Mouse (Mus musculus) inflammation-experienced regulatory T-cells, adult 6 months (primary cell): Measurements from ENCODE around the gene Olfr452. TPM values are rescaled to one million over a fixed set of nuclear protein-coding genes. Genes with fewer than 3 reads are reported as not detected.

Experiments
- ATAC-seq: one replicate; pipeline ENCODE4 v1.8.0; 2017
- polyA plus RNA-seq, 3 experiments: library from polyadenylated mRNA; unstranded; fragments of 100-300 nt; shearing (Covaris generic); gene quantifications; one replicate each; pipeline ENCODE4 v1.2.1; 2017

Olfr452 gene
- polyA plus RNA-seq, result not detected

DNA sequence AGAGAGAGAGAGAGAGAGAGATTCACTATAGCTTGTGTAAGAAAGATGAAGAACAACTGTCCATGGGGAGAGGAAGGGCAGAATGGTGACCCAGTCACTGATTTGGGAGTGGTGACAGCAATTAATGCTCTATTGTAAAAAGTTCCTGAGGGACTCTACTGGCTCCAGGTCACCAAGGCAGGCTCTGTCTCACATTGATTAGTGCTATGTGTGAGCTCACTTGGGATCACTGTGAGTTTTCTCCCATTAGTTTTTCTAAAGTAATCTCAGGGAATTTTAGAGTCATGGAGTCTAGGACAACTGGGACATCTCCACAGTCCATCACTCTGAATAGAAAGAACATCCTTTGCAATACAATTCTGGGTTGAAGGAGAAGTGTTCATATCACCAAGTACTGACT lies at the start of gene Olfr452:
TSS of gene Olfr452 (plus strand) at position 301 of the 400 bp plus-strand sequence.
- no peak for ATAC-seq

DNA sequence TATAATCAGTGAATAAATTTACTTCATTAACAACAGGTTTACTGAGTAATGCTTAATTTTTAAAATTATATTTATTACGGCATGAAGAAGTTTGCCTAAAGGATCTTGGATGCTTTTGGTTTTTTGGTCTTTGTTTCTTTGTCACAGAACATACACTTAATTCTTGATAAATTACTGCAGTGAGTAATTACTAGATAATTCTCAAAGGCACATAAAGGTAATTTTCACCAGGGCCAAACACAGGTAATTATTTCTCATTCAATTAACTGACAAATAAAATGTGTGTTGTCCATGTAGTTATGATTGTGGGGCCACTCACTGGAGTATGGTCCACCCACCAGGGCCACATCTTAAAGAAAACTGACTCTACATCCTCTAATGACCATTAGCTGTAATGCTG lies 45.8 kb upstream of the Olfr452 start, which contains the start of gene Olfr453:
TSS of gene Olfr453 (plus strand) at position 301 of the 400 bp plus-strand sequence.
- ATAC-seq, result no peak

DNA sequence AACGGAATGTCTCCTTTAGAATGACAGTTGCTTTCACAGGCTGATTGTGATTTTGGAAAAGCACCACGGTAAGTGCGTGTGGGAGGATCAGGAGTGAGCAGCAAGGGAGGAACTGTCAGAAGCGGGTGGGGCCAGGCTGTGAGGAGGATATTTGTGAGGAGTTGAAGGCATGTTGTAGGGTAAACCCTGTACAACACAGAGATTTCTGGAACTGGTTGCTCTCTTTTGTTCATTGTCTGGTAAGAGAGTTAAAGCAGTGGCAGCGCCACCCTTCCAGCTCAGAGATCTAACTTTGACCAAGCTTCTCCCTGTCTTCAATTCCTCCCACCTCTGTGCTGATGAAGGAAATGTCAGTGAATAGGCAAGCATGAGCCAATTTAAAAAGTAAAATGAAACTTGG lies 42.6 kb upstream of the Olfr452 start:
- no peak for ATAC-seq

DNA sequence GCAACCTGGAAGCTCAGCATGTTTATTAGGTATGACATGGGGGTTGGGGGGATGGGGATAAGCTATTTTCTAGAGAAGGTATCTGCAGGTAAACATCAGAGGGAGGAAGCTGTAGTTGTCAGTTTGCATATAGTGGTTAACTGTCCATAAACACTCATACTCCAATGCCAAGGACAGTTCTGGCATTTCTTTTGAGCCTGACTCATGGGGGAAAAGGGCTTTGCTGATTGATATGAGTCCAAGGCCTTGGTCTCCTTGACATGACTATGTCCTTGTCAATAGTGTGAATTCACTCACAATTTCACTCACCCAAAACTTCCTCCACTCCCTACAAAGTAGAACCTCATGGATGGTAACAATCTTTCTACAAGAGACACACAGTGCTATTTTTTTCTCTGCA lies 37.0 kb upstream of the Olfr452 start:
- ATAC-seq, result no peak

DNA sequence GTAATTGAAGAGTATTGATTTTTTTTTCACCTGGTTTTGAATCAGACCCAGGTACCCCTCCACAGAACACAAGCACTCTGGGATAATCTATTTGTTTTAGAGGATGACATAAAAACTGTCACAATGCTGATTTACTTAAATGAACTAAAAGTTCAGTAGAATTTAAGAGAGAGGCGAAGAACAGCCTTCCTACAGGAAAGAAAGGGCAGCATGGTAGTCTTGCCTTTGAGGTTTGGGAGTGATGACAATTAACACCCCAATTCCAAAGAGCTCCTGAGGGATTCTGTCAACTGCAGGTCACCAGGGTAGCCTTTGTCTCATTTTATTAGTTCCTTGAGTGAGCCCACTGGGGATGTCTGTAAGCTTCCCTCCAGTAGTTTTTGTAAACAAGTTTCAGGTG lies 28.8 kb upstream of the Olfr452 start, which contains the start of gene Olfr38:
TSS of gene Olfr38 (plus strand) at position 301 of the 400 bp plus-strand sequence.
- ATAC-seq, result no peak

DNA sequence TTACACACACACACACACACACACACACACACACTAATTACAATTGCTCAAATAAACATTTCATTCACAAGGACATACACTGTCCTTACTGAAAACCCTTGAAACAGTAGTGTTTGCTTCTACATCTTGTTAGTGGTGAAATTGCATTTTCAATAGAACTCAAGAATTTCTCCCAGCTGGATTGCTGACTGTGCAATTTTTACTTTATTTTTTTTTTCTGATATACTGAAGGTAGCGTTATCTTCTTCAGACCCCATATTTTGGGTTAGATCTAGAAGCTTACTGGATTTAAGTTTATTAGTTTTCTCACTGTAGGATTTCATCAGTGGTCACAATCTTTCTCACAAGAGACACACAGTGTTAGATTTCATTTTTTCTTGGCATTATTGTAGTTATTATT lies 7.8 kb upstream of the Olfr452 start:
- no peak for ATAC-seq

DNA sequence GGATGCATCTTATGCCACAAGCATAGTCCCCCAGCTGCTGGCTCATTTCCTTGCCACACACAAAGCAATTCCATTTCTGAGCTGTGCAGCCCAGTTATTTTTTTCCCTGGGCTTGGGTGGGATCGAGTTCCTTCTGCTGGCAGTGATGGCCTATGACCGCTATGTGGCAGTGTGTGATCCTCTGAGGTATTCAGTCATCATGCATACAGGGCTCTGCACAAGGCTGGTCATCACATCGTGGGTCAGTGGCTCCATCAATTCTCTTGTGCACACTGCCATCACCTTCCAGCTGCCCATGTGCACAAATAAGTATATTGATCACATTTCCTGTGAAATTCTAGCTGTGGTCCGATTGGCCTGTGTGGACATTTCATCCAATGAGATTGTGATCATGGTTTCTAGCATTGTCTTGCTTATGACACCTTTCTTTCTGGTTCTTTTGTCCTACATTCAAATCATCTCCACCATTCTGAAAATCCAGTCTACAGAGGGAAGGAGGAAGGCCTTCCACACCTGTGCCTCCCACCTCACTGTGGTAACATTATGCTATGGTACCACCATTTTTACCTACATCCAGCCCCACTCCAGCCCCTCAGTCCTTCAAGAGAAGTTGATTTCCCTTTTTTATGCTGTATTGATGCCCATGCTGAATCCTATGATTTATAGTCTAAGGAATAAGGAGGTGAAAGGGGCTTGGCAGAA lies 5.5 kb downstream of the Olfr452 start:
- ATAC-seq, result no peak

DNA sequence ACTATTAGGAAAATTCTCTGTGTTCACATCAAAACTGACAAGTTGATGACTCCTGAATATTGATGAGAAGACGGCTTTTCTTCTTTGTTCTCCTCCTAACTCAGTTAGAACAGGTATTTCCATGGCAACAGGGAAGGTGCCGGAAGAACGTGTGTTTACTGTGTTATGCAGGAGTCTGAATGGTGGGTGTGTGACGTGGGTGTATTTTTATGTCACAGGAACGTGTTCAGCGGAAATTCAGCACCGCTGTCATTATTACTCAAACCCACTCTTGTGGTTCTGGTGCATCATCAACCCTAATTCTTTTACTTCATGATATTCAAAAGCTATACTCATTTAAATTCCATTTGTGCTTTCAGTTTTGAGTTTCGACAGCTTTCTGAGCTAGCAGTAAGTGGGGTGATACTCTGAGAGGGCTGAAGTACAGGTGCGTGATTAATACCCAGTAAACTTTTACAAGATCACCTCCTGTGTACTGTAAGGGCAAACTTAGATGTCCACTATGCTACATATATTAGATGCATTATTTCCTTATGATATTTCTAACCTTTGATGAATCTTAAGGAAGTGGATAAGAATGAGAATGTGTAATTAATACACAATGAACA lies 6.2 kb downstream of the Olfr452 start:
- no peak for ATAC-seq

DNA sequence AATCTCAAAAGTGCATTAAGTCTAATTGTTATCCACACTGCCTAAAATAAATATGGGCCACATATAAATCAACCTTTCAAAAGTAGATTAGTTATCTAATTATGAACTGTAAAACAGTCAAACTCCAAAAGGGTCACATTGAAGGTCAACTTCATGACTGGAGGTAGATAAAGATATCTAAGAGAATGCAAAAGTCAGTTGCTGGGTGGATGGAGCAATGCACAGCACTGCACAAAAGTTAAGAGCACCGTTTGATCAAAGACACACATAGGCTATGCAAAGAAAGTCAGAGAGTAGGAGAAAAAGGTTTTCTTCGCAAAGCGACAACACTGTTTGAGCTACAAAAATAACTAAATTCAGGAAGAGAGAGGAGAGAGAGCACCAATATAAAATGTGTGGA lies 10.1 kb downstream of the Olfr452 start:
- ATAC-seq, result no peak

DNA sequence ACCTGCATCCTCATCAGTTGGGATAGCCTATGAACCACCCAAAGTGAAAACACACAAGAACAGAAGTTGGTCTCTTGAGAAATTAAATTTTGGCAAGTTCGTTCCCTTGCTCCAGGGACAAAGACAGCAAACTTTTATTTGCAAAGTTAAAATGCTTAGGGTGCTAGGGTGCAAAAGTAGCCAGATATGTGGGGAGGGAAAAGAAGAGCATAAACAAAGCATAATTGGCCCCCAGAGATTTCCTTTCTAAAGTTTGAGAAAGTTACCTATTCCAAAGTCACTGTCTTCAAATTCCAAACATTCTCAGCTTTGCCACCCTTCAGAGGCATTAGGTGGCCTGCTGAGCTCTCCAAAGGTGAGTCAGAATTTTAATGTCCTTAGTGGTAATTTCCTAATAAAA lies 26.7 kb downstream of the Olfr452 start, which contains the start of gene Olfr450:
TSS of gene Olfr450 (plus strand) at position 301 of the 400 bp plus-strand sequence.
- no peak for ATAC-seq

DNA sequence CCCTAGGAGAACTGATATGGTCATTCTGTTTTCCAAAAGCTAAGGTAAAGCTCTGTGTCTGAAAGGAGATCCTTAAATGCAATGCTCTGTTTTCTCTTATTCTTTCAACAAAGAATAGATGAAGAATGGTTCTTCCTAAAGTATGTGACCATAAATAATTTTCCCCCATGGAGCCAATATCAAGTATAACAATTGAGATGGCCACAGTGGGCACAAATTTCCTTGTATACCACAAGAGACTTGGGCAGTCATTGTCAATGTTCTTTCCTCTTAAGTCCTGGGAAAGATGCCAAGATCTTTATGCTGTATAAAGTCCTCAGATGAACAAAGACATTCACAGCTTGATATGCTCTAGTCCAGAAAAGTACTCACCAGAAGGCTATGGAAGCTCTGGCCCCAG lies 49.2 kb downstream of the Olfr452 start, which contains the start of gene Olfr449:
TSS of gene Olfr449 (plus strand) at position 301 of the 400 bp plus-strand sequence.
- ATAC-seq, result no peak

Other genes starting within 250 kb of the Olfr452 start
- gene Olfr455, start 237.5 kb upstream of the Olfr452 start, polyA plus RNA-seq, result not detected
- not detected for gene Tcaf3, start 187.4 kb upstream of the Olfr452 start, polyA plus RNA-seq
- under 1 TPM in 1 of 3 experiments, not detected in 2; 0.12 TPM for gene Tcaf2, start 139.8 kb upstream of the Olfr452 start, polyA plus RNA-seq
- gene Tcaf1, start 75.0 kb upstream of the Olfr452 start, polyA plus RNA-seq, result under 1 TPM in 2 of 3 experiments, not detected in 1; 0.19 to 0.38 TPM
- not detected for gene Olfr453, start 45.7 kb upstream of the Olfr452 start, polyA plus RNA-seq
- gene Olfr38, start 28.7 kb upstream of the Olfr452 start, polyA plus RNA-seq, result not detected
- not detected for gene Olfr450, start 26.8 kb downstream of the Olfr452 start, polyA plus RNA-seq
- gene Olfr449, start 49.3 kb downstream of the Olfr452 start, polyA plus RNA-seq, result not detected
- not detected for gene Olfr448, start 105.3 kb downstream of the Olfr452 start, polyA plus RNA-seq
- gene Olfr447, start 123.8 kb downstream of the Olfr452 start, polyA plus RNA-seq, result not detected
- gene Olfr446, start 136.3 kb downstream of the Olfr452 start, polyA plus RNA-seq, result not detected
- gene Olfr444, start 164.0 kb downstream of the Olfr452 start, polyA plus RNA-seq, result not detected